Mouse (Mus musculus): ENCODE measurements around the gene Casc1. TPM values are rescaled to one million over a fixed set of nuclear protein-coding genes. Genes with fewer than 3 reads are reported as not detected.

Casc1 gene
- total and polyA plus RNA-seq, 3 experiments = 0.21 to 0.33 (median 0.25) TPM

DNA sequence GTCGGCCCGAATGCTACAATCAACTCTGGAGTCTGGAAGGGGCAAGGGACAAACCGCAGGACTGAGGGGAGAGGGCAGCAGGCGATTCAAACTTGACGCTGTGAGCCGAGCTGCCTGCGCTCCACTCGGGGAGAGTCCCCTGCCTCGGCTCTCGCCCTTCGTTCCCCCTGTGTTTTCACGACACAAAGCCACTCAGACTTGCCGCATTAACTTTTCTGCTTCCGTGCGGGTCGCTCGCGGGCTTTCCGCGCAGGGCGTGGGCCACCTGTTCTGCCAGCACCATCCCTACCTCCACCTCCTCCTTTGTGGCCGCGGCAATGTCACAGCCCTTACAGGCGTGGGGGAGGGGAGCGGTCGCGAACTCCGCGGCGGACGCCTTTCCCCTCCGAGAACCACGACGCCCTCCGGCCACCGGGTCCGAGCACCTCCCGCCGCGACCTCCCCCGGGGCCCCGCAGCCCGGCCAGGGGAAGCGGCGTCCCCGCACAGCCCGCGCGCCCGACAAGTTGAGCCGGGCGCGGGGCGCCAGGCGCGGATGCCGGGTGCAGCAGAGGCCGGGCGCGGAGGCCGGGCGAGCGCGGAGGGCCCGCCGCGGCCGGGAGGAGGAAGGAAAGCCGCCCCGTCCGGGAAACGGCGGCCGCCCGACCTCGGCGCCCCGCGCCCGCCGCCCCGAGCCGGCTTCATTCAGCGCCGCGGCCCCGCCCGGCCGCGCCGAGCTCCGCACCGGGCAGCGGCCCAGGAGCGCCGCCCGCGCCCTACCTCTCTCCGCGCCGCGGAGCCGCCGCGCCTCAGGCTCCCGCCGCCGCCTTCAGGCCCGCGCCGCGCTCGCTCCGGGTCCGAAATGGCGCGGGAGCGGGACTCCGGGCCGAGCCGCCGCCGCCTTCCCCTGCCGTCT is 38.7 kb upstream of the Casc1 start:
- DNase-seq (ENCODE audit: extremely low read depth) = peak; percentile 40
- H3K36me3 ChIP-seq (replicated peaks in 1 of 2; ENCODE audit: control insufficient read depth in 1 of 2, insufficient read depth in 1 of 2, low read length in 1 of 2) = peaks cover 0 to 19% of the 10 kb centered on the region in 2 experiments
- H3K79me2 ChIP-seq (replicated peaks; ENCODE audit: control insufficient read depth, extremely low read depth, insufficient read depth, poor library complexity, severe bottlenecking) = peaks cover 22% of the 10 kb centered on the region
- H3K27me3 ChIP-seq (replicated peaks) = peaks cover 12% of the 10 kb centered on the region
- H3K4me2 ChIP-seq (ENCODE audit: insufficient read depth, low read depth, poor library complexity, severe bottlenecking) = peak overlapping the region; percentile 81
- H3K4me1 ChIP-seq (ENCODE audit: control insufficient read depth in 1 of 2, insufficient read depth in 2 of 2) = peaks cover 8 to 21% of the 10 kb centered on the region in 2 experiments; a peak in 3 of 4 replicates
- H3K4me3 ChIP-seq (replicated peaks in 1 of 3; ENCODE audit: low read depth in 2 of 3, low read length in 2 of 3, poor library complexity in 1 of 3) = peak overlapping the region; percentile 70 to 90 (median 88)
- no peaks in the 10 kb centered on the region for H3K9me3 ChIP-seq (replicated peaks; ENCODE audit: low read length)
- H3K27ac ChIP-seq (ENCODE audit: insufficient read depth, low read depth) = no peak overlapping the region
- in situ Hi-C loops (cut with MboI; ENCODE audit: low pct_ligation_motif_present, low pct_unique_long_range_greater_than_20kb, low sequenced_read_pairs) = loop anchor here (5.0 kb wide), 1 partner anchor 93 kb away; no protein-coding TSS in a partner anchor
- dilution Hi-C loops (cut with MboI; ENCODE audit: extremely low pct_ligation_motif_present, extremely low pct_unique_long_range_greater_than_20kb, low sequenced_read_pairs) = no loop called here
- peak overlapping the region; percentile 69 for H3K9ac ChIP-seq (ENCODE audit: insufficient read depth, low read depth)
- TF ChIP-seq NELFE (IDR thresholded peaks at IDR 0.05; ENCODE audit: low read depth, low read length) (no peak), CHD1 (IDR thresholded peaks at IDR 0.05; ENCODE audit: low read depth, low read length) (no peak), CHD2 (IDR thresholded peaks at IDR 0.05; ENCODE audit: low read length) (peak; percentile 75; the same call in 1 of the 2 replicates), MYC (IDR thresholded peaks at IDR 0.05; ENCODE audit: low read depth, low read length) (no peak), TCF12 (IDR thresholded peaks at IDR 0.05; ENCODE audit: low read depth, low read length) (peak; percentile 47; the same call in 1 of the 2 replicates), ELF1 (IDR thresholded peaks at IDR 0.05; ENCODE audit: low read depth, low read length) (no peak), ETS1 (conservative IDR thresholded peaks at IDR 0.05; ENCODE audit: low read depth, low read length) (no peak)

DNA sequence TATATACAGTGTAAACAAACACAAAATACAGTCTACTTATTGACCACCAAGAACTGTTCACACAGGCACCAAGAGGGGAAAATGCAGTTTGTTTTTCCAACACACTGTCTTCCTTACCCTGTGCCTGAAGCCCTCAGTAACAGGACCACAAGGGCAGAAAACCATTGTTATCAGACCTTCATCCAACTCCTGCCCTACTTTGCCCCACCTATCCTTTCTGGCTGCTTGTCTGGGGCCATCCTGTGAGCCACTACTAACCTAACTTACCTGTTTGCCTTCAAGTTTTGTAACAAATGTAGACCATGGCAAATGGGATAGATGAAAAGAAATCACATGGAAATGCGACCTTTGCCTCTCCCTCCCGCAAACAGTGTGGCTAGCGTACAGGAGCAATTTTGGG is 37.1 kb upstream of the Casc1 start:
- no peak overlapping the region for H3K4me3 ChIP-seq (replicated peaks in 1 of 3; ENCODE audit: low read depth in 2 of 3, low read length in 2 of 3, poor library complexity in 1 of 3)
- no peak for DNase-seq (ENCODE audit: extremely low read depth)
- peaks cover 0 to 30% of the 10 kb centered on the region in 2 experiments for H3K36me3 ChIP-seq (replicated peaks in 1 of 2; ENCODE audit: control insufficient read depth in 1 of 2, insufficient read depth in 1 of 2, low read length in 1 of 2)
- no peaks in the 10 kb centered on the region for H3K9me3 ChIP-seq (replicated peaks; ENCODE audit: low read length)
- no peak overlapping the region for H3K27ac ChIP-seq (ENCODE audit: insufficient read depth, low read depth)
- TF ChIP-seq CTCF (conservative IDR thresholded peaks at IDR 0.05 in 1 of 2, IDR thresholded peaks at IDR 0.05 in 1 of 2; ENCODE audit: low read depth in 2 of 2, low read length in 2 of 2) (no peak), POLR2A (IDR thresholded peaks at IDR 0.05; ENCODE audit: low read depth, low read length) (no peak), ZC3H11A (IDR thresholded peaks at IDR 0.05; ENCODE audit: low read depth, low read length) (no peak)
- H3K27me3 ChIP-seq (replicated peaks) = peaks cover 12% of the 10 kb centered on the region
- H3K4me1 ChIP-seq (ENCODE audit: control insufficient read depth in 1 of 2, insufficient read depth in 2 of 2) = peaks cover 8 to 21% of the 10 kb centered on the region in 2 experiments; a peak in 3 of 4 replicates
- no peak overlapping the region; the same call in 1 of the 2 replicates for H3K4me2 ChIP-seq (ENCODE audit: insufficient read depth, low read depth, poor library complexity, severe bottlenecking)
- dilution Hi-C loops (cut with MboI; ENCODE audit: extremely low pct_ligation_motif_present, extremely low pct_unique_long_range_greater_than_20kb, low sequenced_read_pairs) (no loop called here), in situ Hi-C loops (cut with MboI; ENCODE audit: low pct_ligation_motif_present, low pct_unique_long_range_greater_than_20kb, low sequenced_read_pairs) (loop anchor here (5.0 kb wide), 1 partner anchor 94 kb away; no protein-coding TSS in a partner anchor)
- no peak overlapping the region for H3K9ac ChIP-seq (ENCODE audit: insufficient read depth, low read depth)
- H3K79me2 ChIP-seq (replicated peaks; ENCODE audit: control insufficient read depth, extremely low read depth, insufficient read depth, poor library complexity, severe bottlenecking) = peaks cover 22% of the 10 kb centered on the region

DNA sequence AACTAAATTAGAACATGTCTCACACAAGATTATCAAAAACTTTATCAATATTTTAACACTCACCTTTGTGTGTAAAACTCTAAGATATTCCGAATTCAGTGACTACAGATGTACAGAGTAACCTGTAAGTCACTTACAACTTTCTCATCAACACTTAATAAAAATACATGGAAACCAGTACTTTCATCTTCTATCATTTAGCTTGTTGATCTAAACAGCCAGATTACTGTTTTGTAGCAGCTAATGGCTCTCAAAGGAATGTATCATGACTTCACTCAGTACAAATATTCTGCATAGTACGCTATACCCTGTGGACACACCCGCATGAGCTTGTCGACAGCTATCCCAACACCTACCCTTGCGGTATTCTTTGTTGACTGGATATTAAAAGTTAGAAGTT is 36.0 kb upstream of the Casc1 start:
- peaks cover 7% of the 10 kb centered on the region for H3K27me3 ChIP-seq (replicated peaks)
- dilution Hi-C loops (cut with MboI; ENCODE audit: extremely low pct_ligation_motif_present, extremely low pct_unique_long_range_greater_than_20kb, low sequenced_read_pairs) (no loop called here), in situ Hi-C loops (cut with MboI; ENCODE audit: low pct_ligation_motif_present, low pct_unique_long_range_greater_than_20kb, low sequenced_read_pairs) (loop anchor here (5.0 kb wide), 1 partner anchor 95 kb away; no protein-coding TSS in a partner anchor)
- no peak for TF ChIP-seq USF2 (conservative IDR thresholded peaks at IDR 0.05; ENCODE audit: low read depth, low read length)
- H3K79me2 ChIP-seq (replicated peaks; ENCODE audit: control insufficient read depth, extremely low read depth, insufficient read depth, poor library complexity, severe bottlenecking) = peaks cover 22% of the 10 kb centered on the region
- peaks cover 0 to 31% of the 10 kb centered on the region in 2 experiments for H3K36me3 ChIP-seq (replicated peaks in 1 of 2; ENCODE audit: control insufficient read depth in 1 of 2, insufficient read depth in 1 of 2, low read length in 1 of 2)
- no peak overlapping the region for H3K27ac ChIP-seq (ENCODE audit: insufficient read depth, low read depth)
- H3K9ac ChIP-seq (ENCODE audit: insufficient read depth, low read depth) = no peak overlapping the region
- no peak overlapping the region for H3K4me2 ChIP-seq (ENCODE audit: insufficient read depth, low read depth, poor library complexity, severe bottlenecking)
- H3K4me3 ChIP-seq (replicated peaks in 1 of 3; ENCODE audit: low read depth in 2 of 3, low read length in 2 of 3, poor library complexity in 1 of 3) = no peak overlapping the region
- peaks cover 8 to 21% of the 10 kb centered on the region in 2 experiments; a peak in 3 of 4 replicates for H3K4me1 ChIP-seq (ENCODE audit: control insufficient read depth in 1 of 2, insufficient read depth in 2 of 2)
- H3K9me3 ChIP-seq (replicated peaks; ENCODE audit: low read length) = no peaks in the 10 kb centered on the region
- DNase-seq (ENCODE audit: extremely low read depth) = no peak
